Mouse (Mus musculus): ENCODE results near the gene Rdh19.

DNA sequence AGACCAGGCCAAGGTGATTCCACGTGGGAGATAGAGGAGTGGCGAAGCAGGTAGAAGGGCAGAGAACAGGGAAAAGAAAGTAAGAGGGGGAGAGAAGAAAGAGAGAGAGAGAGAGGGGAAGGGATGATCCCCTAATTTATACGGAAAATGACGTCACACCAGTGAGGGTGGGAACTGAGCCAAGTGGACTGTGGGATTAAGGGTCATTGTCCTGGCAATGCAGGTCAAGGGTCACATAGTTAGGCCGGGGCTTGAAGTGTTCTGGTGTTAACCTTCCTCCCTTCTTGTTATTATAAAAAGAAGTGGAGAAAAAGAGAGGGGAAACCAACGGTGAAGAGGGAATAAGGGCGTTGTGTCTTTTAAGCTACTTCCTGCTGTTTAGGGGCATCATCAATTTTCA is 45.3 kb upstream of the Rdh19 start:
- TF ChIP-seq GATA1 (IDR thresholded peaks at IDR 0.05; ENCODE audit: low read length) = no peak
- no peak for TF ChIP-seq TAL1 (IDR thresholded peaks at IDR 0.05; ENCODE audit: low read length)

All from erythroblast, embryonic 14.5 days (primary cell).